Mouse (Mus musculus) embryonic stem cell, embryonic (primary cell): ENCODE measurements around the gene Srsf5.

Source experiments
- CTCF ChIA-PET, 4 experiments: fragments of 300-600 bp in 2 of 4; fragments of 350-600 bp in 2 of 4; sonication (Branson Sonifier 250); formaldehyde crosslinking; loops; one replicate each; lab custom pipeline; 2022; ENCODE audit warnings: inconsistent platforms in 2 of 4; lab: Charles Lee
- POLR2A ChIA-PET, 4 experiments: fragments of 300-600 bp in 2 of 4; fragments of 350-600 bp in 2 of 4; sonication (Branson Sonifier 250); formaldehyde crosslinking; loops; one replicate each; lab custom pipeline; 2022; ENCODE audit warnings: antibody characterized with exemption in 4 of 4, inconsistent platforms in 1 of 4; lab: Charles Lee

The Srsf5 gene

DNA sequence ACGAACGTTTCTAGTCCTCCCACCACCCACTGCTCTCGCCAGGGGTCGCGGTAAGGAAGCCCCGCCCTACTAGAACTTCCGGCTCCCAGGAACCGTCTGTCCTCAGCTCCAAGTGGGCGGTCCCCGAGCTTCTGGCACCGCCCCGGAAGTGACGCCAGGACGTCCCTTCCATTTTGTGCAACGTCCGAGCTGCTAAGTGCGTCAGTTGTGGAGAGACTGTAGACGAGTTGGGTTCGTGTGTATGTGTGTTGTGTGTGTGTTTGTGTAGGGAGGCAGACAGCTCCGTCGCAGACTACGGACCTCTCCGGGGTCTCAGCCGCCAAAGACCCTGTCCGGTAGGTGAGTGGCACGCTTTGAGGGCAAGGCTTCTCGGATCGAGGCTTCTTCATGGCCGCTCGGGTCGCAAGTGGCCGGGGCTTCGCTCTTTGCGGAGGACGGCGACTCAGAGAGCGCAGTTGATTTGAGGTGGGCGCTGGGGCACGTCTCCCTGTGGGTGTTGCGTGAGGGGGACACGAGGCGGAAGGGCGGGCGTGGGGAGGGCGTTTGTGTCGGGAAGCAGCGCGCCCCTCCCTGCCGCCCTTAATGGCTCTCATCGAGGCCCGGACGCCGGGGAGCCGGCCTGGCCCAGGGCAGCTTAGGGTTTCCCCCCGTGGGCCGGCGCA is at the start of gene Srsf5:
Gene Srsf5, plus strand, starts transcription at position 171 of the 662 bp plus-strand sequence.
- POLR2A ChIA-PET = interaction anchor here (0.5 to 5.5 kb wide), 206 partner anchors 8 to 1221 kb away, joined by 3 to 135 read pairs (median 5); partner anchors contain the start of genes Ccdc177 (in 3 of the 4), Slc39a9 (in 3 of the 4), Smoc1 (in 3 of the 4) and Susd6 (in 3 of the 4)
- CTCF ChIA-PET = interaction anchor here in 3 of 4 experiments (0.7 to 2.1 kb wide), 6 partner anchors 9 to 215 kb away, joined by 3 to 9 read pairs (median 4); no protein-coding TSS in a partner anchor

DNA sequence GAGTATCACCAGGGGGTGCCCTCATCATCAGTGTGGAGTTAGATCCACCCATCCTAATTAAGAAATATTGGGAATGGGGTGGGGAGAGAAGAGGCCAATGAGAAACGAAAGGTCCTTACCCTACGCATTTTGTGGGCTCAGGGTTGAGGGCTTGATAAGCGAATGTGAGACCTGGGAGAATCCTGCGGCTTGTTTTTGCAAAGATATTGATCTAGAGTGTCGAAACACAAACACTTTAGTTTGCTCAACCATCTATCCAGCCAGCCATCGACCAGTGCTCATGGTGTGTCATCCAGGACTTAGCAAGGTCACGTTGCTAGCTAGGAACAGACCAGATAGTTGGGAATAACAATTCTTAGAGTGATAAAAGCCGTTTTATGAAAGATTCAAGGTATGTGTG is 35.7 kb upstream of the Srsf5 start:
- CTCF ChIA-PET = interaction anchor here in 2 of 4 experiments (0.5 to 1.3 kb wide), 4 partner anchors 11 to 169 kb away, joined by 3 to 14 read pairs (median 4); no protein-coding TSS in a partner anchor
- POLR2A ChIA-PET = interaction anchor here in 3 of 4 experiments (0.7 to 3.1 kb wide), 9 partner anchors 12 to 168 kb away, joined by 3 to 10 read pairs (median 4); partner anchors contain the start of gene Srsf5 (in 2 of the 3)

DNA sequence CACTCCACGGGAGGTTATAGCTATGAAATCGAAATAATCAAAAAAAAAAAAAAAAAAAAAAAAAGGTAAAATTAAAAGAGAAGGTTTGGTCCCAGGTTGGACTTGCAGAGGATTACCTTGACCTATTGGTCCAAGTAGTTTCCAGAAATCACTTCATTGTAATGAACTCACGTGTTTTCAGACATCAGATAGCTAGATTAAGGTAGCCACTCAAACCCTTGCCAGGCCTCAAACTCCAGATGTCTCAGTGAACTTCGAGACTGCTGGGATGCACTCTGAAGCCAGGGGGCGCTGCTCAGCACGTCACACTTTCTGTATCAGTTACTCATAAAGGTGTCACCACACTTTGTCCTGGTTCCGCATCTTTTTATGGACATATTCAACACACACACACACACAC is 27.5 kb upstream of the Srsf5 start:
- ChIA-PET CTCF (interaction anchor here (0.6 to 1.4 kb wide), 49 partner anchors 8 to 1713 kb away, joined by 3 to 20 read pairs (median 5); partner anchors contain the start of gene Srsf5 (in 1 of the 4)), POLR2A (interaction anchor here (0.6 to 2.1 kb wide), 26 partner anchors 20 to 793 kb away, joined by 3 to 19 read pairs (median 4); partner anchors contain the start of genes Srsf5 (in 4 of the 4) and Smoc1 (in 1 of the 4))

DNA sequence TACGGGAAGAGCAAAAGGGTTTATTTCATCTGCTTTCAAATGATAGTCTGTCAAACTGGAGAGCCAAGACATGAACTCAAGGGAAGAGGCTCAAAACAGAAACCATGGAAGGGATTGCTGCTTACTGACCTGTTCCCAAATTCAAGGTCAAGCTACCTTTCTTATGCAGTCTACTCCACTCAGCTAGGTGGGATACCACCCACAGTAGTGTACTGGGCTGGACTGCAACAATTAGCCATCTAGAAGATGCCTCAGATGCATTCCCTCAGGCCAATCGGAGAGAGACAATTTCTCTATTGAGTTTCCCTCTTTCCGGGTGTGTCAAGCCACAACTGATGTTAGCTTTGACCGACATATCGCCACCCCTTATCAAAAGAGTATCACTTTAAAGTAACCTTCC is 24.0 kb upstream of the Srsf5 start:
- CTCF ChIA-PET = interaction anchor here in 3 of 4 experiments (0.5 to 1.2 kb wide), 7 partner anchors 11 to 478 kb away, joined by 3 to 6 read pairs (median 3); no protein-coding TSS in a partner anchor
- POLR2A ChIA-PET = interaction anchor here (0.6 to 8.2 kb wide), 21 partner anchors 9 to 281 kb away, joined by 3 to 89 read pairs (median 4); partner anchors contain the start of genes Srsf5 (in 4 of the 4) and Susd6 (in 1 of the 4)

DNA sequence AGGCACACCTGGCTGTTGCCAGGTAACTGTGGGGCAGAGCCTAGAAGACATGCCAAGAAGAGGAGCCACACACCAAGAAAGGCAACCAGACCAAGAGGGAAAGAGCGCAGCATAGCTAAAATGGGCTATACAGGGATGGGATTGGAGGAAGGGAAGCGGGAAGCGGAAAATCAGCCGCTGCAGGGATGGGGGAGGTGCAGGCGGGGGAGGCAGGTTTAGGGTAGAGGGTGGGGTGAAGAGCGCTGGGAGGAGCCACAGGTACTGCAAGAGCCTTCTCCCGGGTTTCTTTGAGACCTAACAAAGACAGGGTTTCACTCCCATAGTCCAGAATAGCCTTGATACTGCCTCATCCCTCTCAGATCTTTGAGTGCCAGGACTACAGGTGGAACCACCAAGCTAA is 22.4 kb upstream of the Srsf5 start:
- ChIA-PET POLR2A (interaction anchor here in 3 of 4 experiments (0.5 to 8.2 kb wide), 14 partner anchors 11 to 703 kb away, joined by 3 to 89 read pairs (median 4); partner anchors contain the start of genes Srsf5 (in 3 of the 3) and Galnt16 (in 1 of the 3)), CTCF (no interaction called here)

DNA sequence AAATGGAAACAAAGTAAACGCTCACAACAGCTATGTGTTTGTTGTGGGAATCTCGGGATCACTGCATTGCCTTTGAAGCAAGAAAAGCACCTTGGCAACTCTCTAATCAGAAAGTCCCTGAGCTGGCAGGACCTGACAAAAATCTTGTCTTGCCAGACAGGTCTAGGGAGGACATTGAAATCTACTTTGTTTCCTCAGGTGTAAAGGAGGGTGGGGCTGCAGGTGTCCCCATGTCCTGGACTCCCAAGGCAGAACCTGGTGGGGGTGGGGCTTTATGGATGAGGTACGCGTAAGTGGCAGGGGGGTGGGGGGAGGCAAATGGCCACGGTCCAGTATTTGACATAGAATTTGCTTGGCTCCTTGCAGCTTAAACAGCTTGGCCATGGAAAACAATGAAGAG is 21.7 kb upstream of the Srsf5 start:
- CTCF ChIA-PET = interaction anchor here in 2 of 4 experiments (0.7 to 1.0 kb wide), 2 partner anchors 31 to 163 kb away, joined by 3 read pairs; partner anchors contain the start of gene Ccdc177 (in 1 of the 2)
- POLR2A ChIA-PET = interaction anchor here in 3 of 4 experiments (0.6 to 8.2 kb wide), 12 partner anchors 13 to 174 kb away, joined by 3 to 89 read pairs (median 10); partner anchors contain the start of genes Srsf5 (in 3 of the 3) and Susd6 (in 1 of the 3)

DNA sequence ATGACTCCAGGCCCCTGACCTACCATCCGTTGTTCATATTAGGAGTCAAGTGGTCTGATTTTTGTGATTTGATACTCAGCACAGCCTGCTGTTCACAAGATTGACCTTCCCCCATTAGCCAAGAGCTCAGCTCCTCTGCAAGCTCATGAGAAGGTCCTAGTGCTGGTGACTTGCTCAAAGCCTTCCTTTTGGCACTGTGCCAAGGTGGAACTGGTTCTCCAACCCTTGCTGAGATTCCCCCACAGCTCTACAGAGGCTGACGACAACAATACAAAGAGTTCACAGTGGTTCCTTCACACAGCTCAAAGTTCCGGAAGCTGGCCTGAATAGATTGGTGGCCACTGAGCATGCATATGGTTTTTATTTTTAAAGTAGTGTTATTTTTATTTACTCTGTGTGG is 21.1 kb upstream of the Srsf5 start:
- ChIA-PET CTCF (interaction anchor here in 2 of 4 experiments (0.7 to 1.0 kb wide), 2 partner anchors 30 to 164 kb away, joined by 3 read pairs; partner anchors contain the start of gene Ccdc177 (in 1 of the 2)), POLR2A (interaction anchor here in 3 of 4 experiments (0.7 to 8.2 kb wide), 8 partner anchors 10 to 136 kb away, joined by 3 to 89 read pairs (median 5); partner anchors contain the start of genes Srsf5 (in 3 of the 3) and Susd6 (in 1 of the 3))

DNA sequence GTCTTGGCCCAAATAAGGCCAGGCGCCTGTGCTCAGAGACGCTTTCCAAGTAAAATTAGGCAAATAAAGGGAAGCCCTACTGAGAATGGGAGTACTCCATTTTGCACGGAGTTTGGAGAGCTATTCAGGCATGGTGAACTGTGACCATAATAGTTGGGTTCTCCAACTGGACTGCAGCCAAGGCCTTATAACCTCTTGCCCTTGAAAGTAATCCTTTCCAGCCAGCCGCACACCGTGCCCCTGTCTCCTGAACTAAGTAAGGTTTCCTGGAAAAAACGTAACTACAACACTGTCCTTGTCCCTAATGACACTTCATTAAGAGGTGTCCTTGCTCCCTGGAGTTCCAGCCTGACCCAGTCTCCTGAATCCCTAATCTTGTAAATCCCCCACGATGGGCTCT is 19.4 kb upstream of the Srsf5 start:
- ChIA-PET POLR2A (interaction anchor here (0.7 to 8.2 kb wide), 10 partner anchors 9 to 372 kb away, joined by 3 to 89 read pairs (median 5); partner anchors contain the start of gene Srsf5 (in 3 of the 4)), CTCF (interaction anchor here in 3 of 4 experiments (0.5 to 0.9 kb wide), 6 partner anchors 8 to 285 kb away, joined by 3 to 4 read pairs (median 3); no protein-coding TSS in a partner anchor)

DNA sequence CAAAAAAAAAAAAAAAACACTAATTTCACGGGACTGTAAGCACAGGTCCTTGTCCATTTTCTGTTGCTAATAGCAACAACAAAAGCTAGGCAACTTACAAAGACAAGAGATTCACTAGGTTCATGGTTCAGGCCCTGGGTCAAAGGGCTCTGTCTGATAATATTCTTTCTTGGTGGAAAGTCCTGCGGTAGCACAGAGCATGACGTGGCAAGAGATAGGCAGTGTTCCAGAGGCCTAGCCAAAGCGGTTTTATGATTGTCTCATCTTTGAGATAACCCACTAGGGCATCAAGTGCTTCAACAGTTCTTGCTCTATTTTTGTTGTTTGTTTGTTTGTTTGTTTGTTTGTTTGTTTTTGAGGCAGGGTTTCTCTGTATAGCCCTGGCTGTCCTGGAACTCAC is 18.8 kb upstream of the Srsf5 start:
- CTCF ChIA-PET = interaction anchor here in 2 of 4 experiments (0.9 to 1.2 kb wide), 2 partner anchors 9 to 31 kb away, joined by 5 to 6 read pairs; no protein-coding TSS in a partner anchor
- POLR2A ChIA-PET = interaction anchor here in 3 of 4 experiments (0.7 to 8.2 kb wide), 6 partner anchors 17 to 680 kb away, joined by 4 to 89 read pairs (median 10); partner anchors contain the start of gene Srsf5 (in 3 of the 3)

DNA sequence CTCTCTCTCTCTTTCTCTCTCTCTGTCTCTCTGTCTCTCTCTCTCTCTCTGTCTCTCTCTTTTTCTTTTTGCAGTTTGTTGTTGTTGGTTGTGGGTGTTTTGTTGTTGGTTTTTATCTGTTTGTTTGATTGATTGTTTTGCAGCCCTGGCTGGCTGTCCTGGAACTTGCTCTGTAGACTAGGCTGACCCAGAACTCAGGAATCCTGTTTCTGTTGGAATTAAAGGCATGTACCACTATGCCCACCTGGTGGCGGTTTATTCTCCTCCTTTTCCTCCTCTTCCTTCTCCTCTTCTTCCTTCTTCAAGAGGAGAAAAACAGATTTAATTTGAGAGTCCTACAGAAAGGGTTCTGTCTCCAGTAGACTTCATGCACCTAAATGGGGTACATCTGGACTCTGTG is 17.8 kb upstream of the Srsf5 start:
- CTCF ChIA-PET = interaction anchor here in 2 of 4 experiments (0.6 to 1.2 kb wide), 2 partner anchors 10 to 28 kb away, joined by 4 to 6 read pairs; no protein-coding TSS in a partner anchor
- POLR2A ChIA-PET = interaction anchor here in 2 of 4 experiments (0.8 to 8.2 kb wide), 4 partner anchors 16 to 119 kb away, joined by 3 to 89 read pairs (median 10); partner anchors contain the start of gene Srsf5 (in 2 of the 2)

DNA sequence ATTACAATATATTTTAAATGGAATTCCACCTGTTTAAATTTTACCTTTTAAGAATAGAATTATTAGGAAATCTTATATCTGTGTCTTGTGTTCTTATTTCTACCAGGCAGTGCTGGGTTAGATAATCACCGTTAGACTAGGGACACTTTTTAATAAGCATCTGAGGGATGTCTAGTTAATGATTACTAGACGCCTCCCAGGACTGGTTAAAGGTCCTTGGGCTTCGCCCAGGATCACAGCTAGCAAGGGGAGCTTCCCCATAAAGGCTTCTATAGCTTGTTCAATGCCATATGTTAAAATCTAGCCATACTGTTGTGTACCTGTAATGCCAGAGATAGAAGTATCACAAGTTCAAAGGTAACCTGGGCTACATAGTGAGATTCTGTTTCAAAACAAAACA is 16.4 kb upstream of the Srsf5 start:
- POLR2A ChIA-PET = interaction anchor here in 3 of 4 experiments (0.8 to 4.1 kb wide), 3 partner anchors 16 to 17 kb away, joined by 3 to 25 read pairs (median 17); partner anchors contain the start of gene Srsf5 (in 3 of the 3)
- CTCF ChIA-PET = interaction anchor here (0.6 to 1.1 kb wide), 4 partner anchors 11 to 21 kb away, joined by 3 to 6 read pairs (median 4); no protein-coding TSS in a partner anchor

DNA sequence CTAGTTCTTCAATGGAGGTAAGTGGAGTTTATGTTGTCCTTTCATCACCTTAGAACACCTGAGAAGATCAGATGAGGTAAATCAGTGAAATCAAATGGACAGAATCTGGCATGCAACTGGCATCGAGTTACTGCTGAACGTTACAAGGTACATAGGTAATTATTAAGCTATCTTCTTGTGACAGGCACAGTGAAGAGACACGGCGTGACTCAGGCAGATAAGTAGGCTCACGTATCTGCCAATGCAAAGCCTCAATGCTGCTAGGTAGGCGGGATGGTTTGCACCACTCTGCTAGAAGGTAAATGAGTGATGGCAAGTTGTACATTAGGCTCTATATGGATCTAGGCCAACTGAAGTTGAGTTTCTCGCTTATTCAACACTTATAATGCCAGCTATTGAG is 15.2 kb upstream of the Srsf5 start:
- ChIA-PET CTCF (interaction anchor here in 1 of 4 experiments (2.0 kb wide), 1 partner anchor 35 kb away, joined by 6 read pairs; no protein-coding TSS in a partner anchor), POLR2A (interaction anchor here in 3 of 4 experiments (1.0 to 4.1 kb wide), 4 partner anchors 8 to 15 kb away, joined by 3 to 25 read pairs (median 8); partner anchors contain the start of gene Srsf5 (in 3 of the 3))

DNA sequence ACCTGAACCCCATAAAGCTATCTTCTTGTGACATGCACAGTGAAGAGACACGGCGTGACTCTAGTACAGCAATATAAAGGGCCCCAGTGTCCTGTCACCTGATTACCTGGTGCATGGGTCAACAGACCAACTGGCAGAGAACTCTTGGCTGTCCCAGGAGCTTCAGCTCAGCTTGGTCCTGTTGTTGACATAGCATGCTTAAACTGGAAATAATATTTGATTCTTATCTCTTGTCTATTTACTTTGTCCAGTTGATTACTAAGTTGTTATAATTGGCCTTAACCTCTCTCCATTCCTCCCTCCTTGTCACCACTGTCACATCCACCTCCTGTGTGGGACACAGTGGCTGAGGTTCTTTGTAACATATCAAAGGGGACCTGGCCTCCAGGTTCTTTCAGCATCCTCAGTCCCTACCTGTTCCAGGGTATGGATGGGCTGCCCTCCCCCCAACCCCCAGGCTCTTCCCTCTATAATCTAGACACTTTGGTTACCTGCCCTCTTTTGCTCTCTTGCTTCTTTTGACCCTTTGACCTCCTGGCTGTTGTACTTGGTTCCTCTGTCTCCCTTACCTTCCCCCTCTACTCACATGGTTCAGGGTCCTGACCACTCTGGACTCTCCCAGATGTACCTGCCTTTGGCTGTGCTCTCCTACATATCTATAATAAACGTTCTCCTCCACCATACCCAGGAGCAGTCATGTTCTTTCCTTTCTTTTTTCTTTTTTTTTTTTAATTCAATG is 13.7 kb upstream of the Srsf5 start:
- POLR2A ChIA-PET = interaction anchor here in 3 of 4 experiments (0.6 to 4.1 kb wide), 6 partner anchors 10 to 23 kb away, joined by 3 to 25 read pairs (median 4); partner anchors contain the start of gene Srsf5 (in 3 of the 3)
- CTCF ChIA-PET = interaction anchor here in 1 of 4 experiments (2.0 kb wide), 1 partner anchor 37 kb away, joined by 6 read pairs; no protein-coding TSS in a partner anchor

DNA sequence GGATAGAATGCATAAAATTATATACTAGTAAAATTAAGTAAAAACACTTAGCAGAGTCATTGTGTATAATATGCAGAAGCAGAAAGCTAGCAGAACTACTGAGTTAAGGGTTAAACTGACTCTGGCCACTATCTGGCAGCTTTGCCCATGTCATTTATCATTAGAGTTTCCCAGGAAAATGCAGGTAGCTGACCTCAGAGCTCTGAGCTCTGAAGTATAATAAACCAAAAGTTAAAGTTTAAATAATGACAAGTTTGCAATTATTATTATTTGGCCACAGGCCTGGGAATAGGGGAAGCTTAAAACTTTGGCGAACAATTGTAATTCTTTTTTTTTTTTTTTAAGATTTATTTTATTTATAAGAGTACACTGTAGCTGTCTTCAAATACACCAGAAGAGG is 12.4 kb upstream of the Srsf5 start:
- CTCF ChIA-PET = interaction anchor here in 3 of 4 experiments (0.6 to 1.0 kb wide), 6 partner anchors 10 to 613 kb away, joined by 3 to 6 read pairs (median 4); no protein-coding TSS in a partner anchor
- POLR2A ChIA-PET = interaction anchor here in 3 of 4 experiments (0.6 to 5.3 kb wide), 6 partner anchors 12 to 47 kb away, joined by 3 to 56 read pairs (median 9); partner anchors contain the start of gene Srsf5 (in 3 of the 3)

DNA sequence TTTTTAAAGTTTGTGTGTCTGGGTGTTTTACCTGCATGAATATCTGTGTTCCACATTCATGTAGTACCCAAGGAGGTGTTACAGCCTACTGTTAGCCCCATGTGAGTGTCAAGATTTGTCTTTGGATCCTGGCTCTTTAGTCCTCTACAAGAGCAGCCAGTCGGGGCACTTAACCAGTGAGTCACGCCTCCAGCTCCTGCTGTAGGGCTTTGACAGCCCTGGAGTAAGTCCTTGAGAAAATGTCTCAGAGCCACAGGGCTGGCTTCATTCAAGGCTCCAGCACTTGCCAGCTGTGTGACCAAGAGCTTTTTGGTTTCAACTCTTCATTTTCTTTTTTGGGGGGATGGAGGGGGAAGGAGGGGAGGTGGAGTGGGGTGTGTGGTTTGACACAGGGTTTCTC is 8.6 kb upstream of the Srsf5 start:
- ChIA-PET CTCF (interaction anchor here in 3 of 4 experiments (0.6 to 2.2 kb wide), 4 partner anchors 19 to 531 kb away, joined by 4 to 14 read pairs (median 6); no protein-coding TSS in a partner anchor), POLR2A (interaction anchor here in 3 of 4 experiments (0.6 to 5.3 kb wide), 11 partner anchors 8 to 509 kb away, joined by 3 to 56 read pairs (median 5); partner anchors contain the start of gene Srsf5 (in 3 of the 3))
